Mouse (Mus musculus) bone marrow macrophage, adult 2 months (primary cell): ENCODE measurements around the gene Ankle1.

Source experiments
- CTCF ChIP-seq: IDR thresholded peaks from 2 replicates; pipeline ENCODE4 v1.5.1; 2012; ENCODE audit warnings: low read depth, mild to moderate bottlenecking, low read length, moderate library complexity
- POLR2A ChIP-seq: IDR thresholded peaks from 2 replicates; pipeline ENCODE4 v1.6.1; 2012; ENCODE audit warnings: mild to moderate bottlenecking, low read depth, low read length, borderline replicate concordance

- no peak for TF ChIP-seq CTCF
- no peak for TF ChIP-seq POLR2A
Observed at GRCm38 (mm10) chr8:71374616-71375206, 31.1 kb upstream of the Ankle1 start.
